Mouse (Mus musculus): ENCODE measurements around the gene Ttc7b.

- TF ChIP-seq POLR2A (IDR thresholded peaks at IDR 0.05; ENCODE audit: low read depth, low read length) (no peak), CTCF (IDR thresholded peaks at IDR 0.05; ENCODE audit: borderline replicate concordance, insufficient read depth, low read length) (no peak)
Measured at GRCm38 (mm10) chr12:100517371-100517770, 3.3 kb downstream of the Ttc7b start.

Data from embryonic fibroblast, embryonic 13.5 days (primary cell).